Mouse (Mus musculus) E14TG2a.4 (cell line): ENCODE data around the gene Ednrb.

Experiments
- CTCF ChIP-seq: conservative IDR thresholded peaks from 2 replicates; pipeline ENCODE4 v1.5.1; 2014; ENCODE audit warnings: low read length
- POU5F1 ChIP-seq: IDR thresholded peaks from 2 replicates; pipeline ENCODE4 v1.6.1; 2014; ENCODE audit warnings: low read length, borderline replicate concordance

DNA sequence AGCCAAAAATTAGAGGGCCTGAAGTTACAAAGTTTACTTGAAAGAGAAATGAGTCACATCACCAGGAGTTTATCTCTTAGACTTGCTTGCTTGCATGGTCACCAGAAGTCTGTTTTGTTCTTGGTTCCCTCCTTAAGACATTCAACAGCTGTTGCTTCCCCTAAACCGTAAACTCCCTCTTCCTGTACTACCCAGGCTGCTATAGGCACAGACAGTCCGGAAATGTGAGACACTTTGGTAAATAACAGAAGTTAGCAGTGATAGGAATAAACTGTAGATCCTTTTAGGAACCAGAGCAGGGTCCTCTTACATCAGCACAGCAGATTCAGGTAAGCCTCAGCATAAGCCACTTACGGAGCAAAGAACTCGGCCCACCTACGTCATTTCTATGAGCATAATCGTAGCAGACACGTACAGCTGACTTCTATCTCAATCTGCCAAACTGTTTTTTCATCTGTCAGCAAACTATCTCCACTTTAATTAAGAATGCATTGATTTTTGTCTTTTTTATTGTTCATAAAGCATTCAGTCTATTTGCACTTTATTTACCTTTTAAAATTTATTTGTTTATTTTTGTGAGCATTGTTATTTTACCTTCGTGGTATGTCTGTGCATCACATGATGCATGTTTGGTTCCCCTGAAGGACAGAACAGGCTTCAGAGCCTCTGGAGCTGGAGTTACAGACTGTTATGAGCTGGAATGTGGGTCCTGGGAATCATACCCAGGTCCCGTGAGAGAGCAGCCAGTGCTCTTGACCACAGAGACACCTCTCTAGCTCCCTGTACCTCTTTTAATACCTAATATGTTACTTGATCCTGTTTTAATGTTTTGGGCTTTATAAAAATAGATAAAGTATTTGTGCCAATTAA is 58.9 kb downstream of the Ednrb start:
- no peak for TF ChIP-seq CTCF
- no peak for TF ChIP-seq POU5F1
